Mouse (Mus musculus) cerebellum, adult 9-11 months (tissue): ENCODE measurements at regions not wholly inside any gene's neighbourhood (a gene's known extent, or its start where the extent isn't known, plus 50 kb on each side); places are given as distances from the start of the nearest gene placed in this dataset.
"Not testable (repeated sequence)": the region's sequence is repeated elsewhere in the genome, so short reads cannot be mapped to it uniquely, and the experiment has no call there.

Experiments used
- DNase-seq: peaks from one replicate; pipeline ENCODE4 v3.0.0; 2022

DNA sequence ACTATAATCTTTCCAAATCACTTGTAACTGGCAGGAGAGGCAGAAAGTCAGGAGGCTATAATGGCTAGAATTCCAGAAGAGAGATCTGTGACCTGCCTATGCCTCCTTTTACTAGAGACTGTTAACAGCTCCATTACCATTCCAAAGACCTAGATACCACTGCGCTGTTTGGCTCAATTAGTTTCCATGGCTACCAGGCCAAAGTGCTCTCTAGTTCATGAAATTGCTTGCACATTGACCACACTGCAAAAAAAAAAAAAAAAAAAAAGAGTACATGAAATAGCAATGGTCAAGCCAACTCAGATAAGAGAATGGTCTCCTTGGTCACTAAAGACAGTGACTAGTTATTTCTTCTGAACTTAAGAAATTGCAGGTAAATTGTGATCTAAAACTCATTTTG lies 366.5 kb upstream of the Grid2 start:
- DNase-seq: no peak

DNA sequence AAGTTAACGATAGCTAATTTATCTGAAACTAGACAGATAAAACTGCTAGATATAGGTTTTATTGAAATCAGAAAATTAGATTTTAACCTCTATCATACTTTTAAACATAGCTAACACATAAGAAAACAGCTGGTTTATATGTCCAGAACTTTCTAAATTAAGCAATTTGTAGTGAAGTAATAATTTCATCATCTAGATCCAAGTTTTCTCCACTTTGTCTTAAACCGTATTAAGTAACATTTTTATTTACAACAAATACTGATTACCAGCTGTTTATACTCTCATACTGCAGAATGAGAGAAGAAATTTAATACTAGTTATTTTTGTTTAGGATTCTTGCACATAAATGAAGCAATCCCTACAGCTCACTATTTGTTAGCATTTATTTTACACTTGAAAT lies 342.9 kb upstream of the Grid2 start:
- DNase-seq: no peak

DNA sequence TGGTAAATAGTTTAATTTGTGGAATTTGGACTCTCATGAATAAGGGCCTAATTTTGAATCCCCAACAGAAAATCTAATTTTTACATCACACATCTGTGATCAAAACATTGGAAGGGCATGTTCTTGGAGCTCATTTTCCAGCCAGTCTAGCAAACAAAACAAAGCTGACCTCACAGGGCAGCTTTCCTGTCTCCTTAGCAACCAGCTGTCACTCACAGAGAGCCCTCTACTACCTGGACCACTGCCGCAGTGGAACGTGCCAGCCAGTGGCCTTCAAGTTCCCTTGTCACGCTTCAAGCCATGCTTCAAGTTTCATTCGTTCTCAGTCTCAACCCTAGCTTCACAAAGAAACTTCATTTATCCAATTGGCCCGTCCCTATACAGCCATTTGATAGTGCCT lies 338.6 kb upstream of the Grid2 start:
- DNase-seq: not testable (repeated sequence)

DNA sequence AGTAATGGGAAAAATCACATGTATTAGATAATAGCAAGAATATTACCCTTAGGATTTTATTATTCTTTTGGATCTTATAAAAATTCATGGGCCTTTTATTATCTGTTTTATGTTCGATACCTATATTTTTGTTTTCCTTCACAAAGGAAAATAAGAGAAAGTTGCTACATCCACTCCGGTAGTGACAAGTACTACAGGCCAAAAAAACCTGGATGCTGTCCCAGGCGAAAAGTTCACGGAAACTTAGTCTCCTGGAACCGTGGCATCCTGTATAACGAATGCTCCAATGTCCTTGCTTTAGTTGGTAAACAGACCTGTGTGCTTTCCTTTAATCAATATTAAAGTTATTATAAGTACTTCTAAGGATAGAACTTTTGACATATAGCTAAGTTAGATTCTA lies 337.7 kb upstream of the Grid2 start:
- DNase-seq: no peak

DNA sequence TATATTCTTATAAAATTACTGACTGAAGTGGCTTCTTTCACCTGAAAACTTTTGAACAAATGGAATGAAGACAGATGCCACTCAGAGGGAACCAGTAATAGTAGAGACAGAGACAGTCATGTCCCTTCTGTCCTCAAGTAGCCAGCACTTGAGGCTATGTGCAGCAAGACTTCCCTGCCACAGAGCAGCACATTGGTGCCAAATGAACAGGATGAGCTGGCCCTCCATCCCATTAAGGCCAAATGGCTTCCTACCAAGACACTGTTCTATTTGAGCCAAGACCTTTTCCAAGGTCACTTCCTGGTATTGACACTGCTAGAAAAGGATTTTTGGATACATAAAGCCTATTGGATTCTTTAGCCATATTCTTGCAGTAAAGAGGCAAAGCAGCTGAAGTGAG lies 336.6 kb upstream of the Grid2 start:
- DNase-seq: peak; percentile 46
